Mouse (Mus musculus) cerebellum, adult 11 months (tissue): ENCODE measurements around the gene Olfr736.

Experiments
- DNase-seq: peaks from one replicate; pipeline ENCODE4 v3.0.0; 2022

The Olfr736 gene

GRCm38 (mm10) chr14:50380863-50381262 lies at the start of gene Olfr736:
Gene Olfr736, plus strand, starts transcription at chr14:50381163.
- DNase-seq, result no peak

- DNase-seq, result no peak
Observed at GRCm38 (mm10) chr14:50348796-50349195, 32.2 kb upstream of the Olfr736 start, which contains the start of gene Olfr735. Gene Olfr735, minus strand, starts transcription at chr14:50348872.

- DNase-seq, result no peak
Observed at GRCm38 (mm10) chr14:50352438-50352837, 28.5 kb upstream of the Olfr736 start.

- no peak for DNase-seq
Observed at GRCm38 (mm10) chr14:50356725-50357124, 24.2 kb upstream of the Olfr736 start.

- DNase-seq, result no peak
Observed at GRCm38 (mm10) chr14:50357593-50357992, 23.4 kb upstream of the Olfr736 start, which contains the start of gene Tlr11. Gene Tlr11, plus strand, starts transcription at chr14:50357914.

GRCm38 (mm10) chr14:50360480-50360879 lies 20.5 kb upstream of the Olfr736 start:
- DNase-seq, result no peak

GRCm38 (mm10) chr14:50363561-50363960 lies 17.4 kb upstream of the Olfr736 start:
- DNase-seq, result no peak

GRCm38 (mm10) chr14:50407268-50407667 lies 26.3 kb downstream of the Olfr736 start, which contains the start of gene Olfr738:
Gene Olfr738, plus strand, starts transcription at chr14:50407568.
- no peak for DNase-seq

- DNase-seq, result no peak
Observed at GRCm38 (mm10) chr14:50418326-50418725, 37.4 kb downstream of the Olfr736 start, which contains the start of gene Olfr739. Gene Olfr739, plus strand, starts transcription at chr14:50418626.
